Mouse (Mus musculus) megakaryocyte progenitor cell, adult 5-6 weeks (primary cell): Measurements from ENCODE around the gene Sufu. TPM values are rescaled to one million over a fixed set of nuclear protein-coding genes. Genes with fewer than 3 reads are reported as not detected.

Source experiments
- ATAC-seq: replicated peaks from 2 replicates; pipeline ENCODE4 v1.8.0; 2016; ENCODE audit warnings: mild to moderate bottlenecking, moderate TSS enrichment, inconsistent platforms; ENCODE audit not compliant: poor library complexity
- total RNA-seq, 2 experiments: library from RNA; stranded (forward) in 1 of 2; stranded (reverse) in 1 of 2; fragments of 157-497, 149-512 nt in 1 of 2; fragments of 200-1000 nt in 1 of 2; gene quantifications; 2 replicates each; pipeline versions ENCODE4 v1.2.3 to v1.2.4; 2015 to 2017

Gene Sufu
- total RNA-seq, 2 experiments from 2014 or later: 6.6 to 14.9 TPM

DNA sequence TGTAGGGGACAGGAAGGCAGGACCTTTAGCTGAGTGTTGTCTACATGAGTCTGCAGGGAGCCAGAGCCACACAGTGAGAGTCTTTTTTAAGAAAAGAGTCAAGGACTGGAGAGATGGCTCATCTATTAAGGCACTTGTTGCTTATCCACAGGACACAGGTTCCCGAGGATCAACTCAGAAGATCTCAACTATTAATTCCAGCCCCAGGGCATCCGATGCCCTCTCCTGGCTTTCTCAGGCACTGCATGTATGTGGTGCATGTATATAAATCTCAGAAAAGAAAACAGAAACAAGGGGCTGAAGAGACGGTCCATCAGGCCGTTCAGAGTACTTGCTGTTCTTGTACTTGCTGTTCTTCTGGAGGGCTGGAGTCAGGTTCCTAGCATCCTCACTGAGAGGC, 4.7 kb upstream of the Sufu start:
- ATAC-seq: 0 out of 2 replicates have a peak, but pooled peaks have one; percentile 6

- ATAC-seq: no peak
Observed at GRCm38 (mm10) chr19:46394712-46395108, 2.0 kb upstream of the Sufu start.

- ATAC-seq: peak; percentile 78
Observed at GRCm38 (mm10) chr19:46395109-46396009, 1.3 kb upstream of the Sufu start, which contains the start of gene Actr1a. Gene Actr1a (minus strand): TSS chr19:46395748.

GRCm38 (mm10) chr19:46396109-46396508, 587 bp upstream of the Sufu start:
- ATAC-seq: no peak

- no peak for ATAC-seq
Observed at GRCm38 (mm10) chr19:46397436-46398001, 823 bp downstream of the Sufu start.

GRCm38 (mm10) chr19:46398401-46398800, 1.7 kb downstream of the Sufu start:
- ATAC-seq: no peak

GRCm38 (mm10) chr19:46399372-46399771, 2.7 kb downstream of the Sufu start:
- no peak for ATAC-seq

DNA sequence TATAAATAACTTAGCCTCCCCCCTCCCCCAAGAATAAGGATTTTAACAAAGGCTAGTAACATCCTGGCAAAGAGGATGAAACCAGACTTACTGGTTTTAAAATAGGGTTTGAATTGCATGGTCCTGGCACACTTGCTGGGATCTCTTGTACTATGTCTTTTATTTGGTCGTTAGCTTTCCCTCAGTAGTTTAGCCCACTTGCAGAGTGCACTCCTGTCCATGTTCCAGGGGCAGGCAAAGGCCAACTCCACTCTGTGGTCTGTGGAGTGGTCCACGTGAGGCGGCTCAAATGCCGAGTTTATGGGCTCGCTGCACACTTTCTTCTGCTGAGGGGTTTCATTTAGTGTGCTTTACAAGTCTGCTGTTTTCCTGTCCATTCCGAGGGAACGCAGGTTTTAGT, 3.2 kb downstream of the Sufu start:
- ATAC-seq: no peak

GRCm38 (mm10) chr19:46400558-46400957, 3.9 kb downstream of the Sufu start:
- ATAC-seq: no peak

- ATAC-seq: no peak
Observed at GRCm38 (mm10) chr19:46404030-46404429, 7.3 kb downstream of the Sufu start.

DNA sequence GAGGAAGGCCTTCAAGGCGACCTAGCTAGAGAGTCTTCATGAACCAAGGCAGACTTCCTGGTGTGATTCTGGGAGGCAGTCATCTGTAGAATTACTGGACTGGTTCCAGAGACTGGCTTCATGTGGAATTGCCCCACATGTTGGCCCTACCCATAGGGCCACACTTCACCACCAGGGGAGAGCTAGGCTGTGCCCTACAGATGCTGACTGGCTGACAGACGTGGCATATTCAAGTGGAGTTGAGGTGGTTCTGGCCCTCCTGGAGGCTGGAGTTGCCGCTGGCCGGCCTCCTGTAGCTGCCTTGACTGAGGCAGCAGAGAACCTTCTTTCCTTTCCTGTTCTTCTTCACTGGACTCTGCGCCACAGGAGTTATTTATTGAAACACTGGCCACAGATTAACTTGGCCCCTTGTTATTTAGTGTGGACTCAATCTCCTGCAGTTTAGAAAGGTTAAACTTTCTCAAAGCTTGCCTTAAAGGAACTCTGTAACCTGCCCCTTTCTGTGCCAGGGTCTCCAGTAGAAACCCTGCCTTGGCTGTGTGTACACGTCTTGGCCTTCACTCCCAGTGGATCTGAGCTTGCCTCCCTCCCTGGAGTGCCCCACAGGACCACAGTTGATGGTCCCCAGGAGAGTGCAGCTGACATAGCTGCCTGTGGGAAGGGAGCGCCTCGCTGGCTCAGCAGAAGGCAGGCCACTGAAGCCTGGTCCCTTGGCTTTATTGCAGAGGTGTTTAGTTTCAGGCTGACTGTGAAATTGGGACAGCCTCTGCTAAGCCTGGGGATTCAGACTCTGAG, 10.1 kb downstream of the Sufu start:
- no peak for ATAC-seq

DNA sequence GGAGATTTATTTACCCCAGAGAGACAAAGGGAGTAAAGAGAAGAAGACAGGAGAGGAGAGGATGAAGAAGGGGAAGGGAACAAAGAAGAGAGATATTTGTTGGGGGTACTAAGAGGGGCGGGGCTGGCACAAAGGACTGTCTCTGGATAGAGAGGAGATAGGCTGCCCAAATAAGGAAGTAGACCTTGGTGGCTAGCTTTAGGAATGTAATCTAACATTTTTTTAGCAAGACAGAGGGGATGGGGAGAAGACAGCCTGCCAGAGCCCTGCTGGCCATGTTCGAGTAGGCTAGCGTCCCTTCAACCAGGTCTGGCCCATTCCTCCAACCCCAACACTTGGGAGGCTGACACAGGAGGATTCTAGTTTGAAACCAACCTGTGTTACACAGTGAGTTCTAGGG, 12.8 kb downstream of the Sufu start:
- ATAC-seq: 0 out of 2 replicates have a peak, but pooled peaks have one; percentile 29

DNA sequence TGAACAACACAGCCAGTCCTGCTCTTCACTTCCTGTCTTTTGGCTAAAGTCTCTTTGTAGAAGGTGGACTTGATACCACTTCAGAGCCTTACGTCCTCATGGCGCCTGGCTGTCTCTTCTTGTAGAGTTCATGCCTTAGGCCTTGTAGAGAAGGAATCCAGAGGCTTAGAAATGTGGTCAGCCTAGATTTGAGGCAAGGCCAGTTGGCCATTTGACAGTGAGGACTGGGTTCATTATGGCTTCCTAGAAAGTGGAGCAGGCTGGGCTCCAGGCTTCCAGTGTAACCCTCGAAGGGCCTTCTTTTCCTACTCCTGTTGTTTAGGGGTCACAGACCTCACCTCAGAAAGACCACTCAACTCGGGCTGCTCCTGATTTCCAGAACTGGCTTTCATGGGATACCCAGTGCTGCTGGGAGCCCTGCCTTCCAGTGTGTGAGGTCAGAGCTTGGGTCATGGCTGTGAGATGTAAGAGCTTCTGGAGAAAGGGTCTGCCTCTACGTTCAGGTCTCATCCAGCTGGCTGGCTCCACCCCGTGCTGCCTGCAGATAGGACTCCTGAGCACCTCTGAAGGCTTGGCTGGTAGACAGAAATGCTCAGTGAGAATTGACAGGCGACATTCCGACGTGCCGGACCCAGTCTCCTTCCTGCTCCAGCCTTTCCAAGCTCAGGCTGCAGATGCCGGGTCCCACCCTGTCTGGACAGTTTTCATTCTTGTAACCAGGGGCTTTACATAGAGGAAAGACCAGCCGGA, 15.5 kb downstream of the Sufu start:
- no peak for ATAC-seq

DNA sequence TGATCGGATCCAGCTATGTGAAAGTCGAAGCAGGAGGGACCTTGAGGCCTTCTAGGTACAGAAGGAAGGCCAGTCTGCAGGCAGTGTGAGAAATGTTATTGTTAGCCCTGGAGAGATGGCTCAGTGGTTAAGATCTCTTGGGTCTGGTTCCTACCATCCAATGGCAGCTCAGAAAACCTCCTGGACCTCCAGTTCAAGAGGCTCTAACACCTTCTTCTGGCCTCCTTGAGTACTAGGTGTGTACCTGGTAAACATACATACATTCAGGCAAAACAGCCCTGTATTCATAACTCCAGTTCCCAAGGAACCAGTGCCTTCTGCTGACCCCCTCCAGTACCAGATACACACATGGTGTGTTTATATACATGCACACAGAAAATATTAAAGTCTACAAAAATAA, 17.3 kb downstream of the Sufu start:
- no peak for ATAC-seq

- no peak for ATAC-seq
Observed at GRCm38 (mm10) chr19:46414486-46414885, 17.8 kb downstream of the Sufu start.

GRCm38 (mm10) chr19:46416276-46416675, 19.6 kb downstream of the Sufu start:
- no peak for ATAC-seq

GRCm38 (mm10) chr19:46418051-46418450, 21.4 kb downstream of the Sufu start:
- no peak for ATAC-seq

DNA sequence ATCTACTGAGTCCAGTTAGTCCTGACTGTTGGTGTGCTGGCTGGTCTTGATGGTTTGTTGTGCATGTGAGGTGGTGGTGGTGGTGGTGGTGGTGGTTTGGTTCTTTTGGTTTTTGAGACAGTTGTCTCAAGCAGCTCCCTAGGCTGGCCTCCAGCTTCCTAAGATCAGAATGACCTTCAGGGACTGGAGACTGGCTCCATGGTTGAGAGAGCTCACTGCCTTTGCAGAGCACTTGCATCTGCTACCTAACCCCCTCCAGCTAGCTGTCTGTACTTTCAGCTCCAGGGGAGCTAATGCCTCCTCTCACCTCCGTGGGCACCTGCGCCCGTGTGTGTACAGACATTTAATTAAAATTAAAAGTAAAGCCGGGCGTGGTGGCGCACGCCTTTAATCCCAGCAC, 23.7 kb downstream of the Sufu start:
- no peak for ATAC-seq

GRCm38 (mm10) chr19:46422384-46423338, 26.0 kb downstream of the Sufu start:
- ATAC-seq: no peak

DNA sequence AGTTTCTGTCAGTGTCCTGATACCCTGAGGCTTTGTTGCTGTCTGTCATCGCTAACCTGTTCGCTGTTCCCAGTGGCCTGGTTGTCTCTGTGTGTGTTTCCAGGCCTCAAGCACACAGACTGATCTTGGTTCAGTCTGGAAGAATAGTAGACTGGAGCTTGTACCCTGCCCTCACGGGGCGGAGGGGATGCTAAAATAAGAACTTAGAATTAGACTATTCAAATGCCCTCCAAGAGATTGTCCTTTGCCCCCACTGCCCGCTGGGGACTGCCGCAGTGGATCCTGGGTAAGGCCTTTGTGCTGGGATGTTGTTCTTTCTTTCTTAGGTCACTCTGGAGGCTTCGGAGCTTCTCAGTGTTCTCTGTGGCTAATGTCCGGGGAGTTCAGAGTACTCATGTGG, 28.6 kb downstream of the Sufu start:
- no peak for ATAC-seq
